Mouse (Mus musculus): ENCODE measurements around the gene Hist1h2bj. TPM values are rescaled to one million over a fixed set of nuclear protein-coding genes. Genes with fewer than 3 reads are reported as not detected.

The Hist1h2bj gene
- polyA plus RNA-seq, 1 experiment from 2014 or later: 2.6 TPM

Small RNA genes lying within 50 kb of the gene (microRNA-seq; reads per million reads assigned to microRNA genes)
- not detected for gene Gm26300
- gene Gm44390: not detected
- not detected for gene Gm44486

Other genes starting within 250 kb of the Hist1h2bj start
- gene Hist1h2bq, start 233.0 kb upstream of the Hist1h2bj start, polyA plus RNA-seq (2014; fragmentation: Nextera tagmentation; extraction: Ambion mirVana): 9.4 and 9.6 TPM in 2 replicates
- not detected in 2 replicates for gene Hist1h2ao, start 232.7 kb upstream of the Hist1h2bj start, polyA plus RNA-seq (2014; fragmentation: Nextera tagmentation; extraction: Ambion mirVana)
- gene Hist1h4m, start 231.5 kb upstream of the Hist1h2bj start, polyA plus RNA-seq (2014; fragmentation: Nextera tagmentation; extraction: Ambion mirVana): not detected in 2 replicates
- 5.9 and 10.4 TPM in 2 replicates for gene Hist1h4n, start 211.0 kb upstream of the Hist1h2bj start, polyA plus RNA-seq (2014; fragmentation: Nextera tagmentation; extraction: Ambion mirVana)
- gene Hist1h2ap, start 209.7 kb upstream of the Hist1h2bj start, polyA plus RNA-seq (2014; fragmentation: Nextera tagmentation; extraction: Ambion mirVana): 1,528 and 1,577 TPM in 2 replicates
- gene Hist1h2br, start 209.5 kb upstream of the Hist1h2bj start, polyA plus RNA-seq (2014; fragmentation: Nextera tagmentation; extraction: Ambion mirVana): 10.6 and 11.1 TPM in 2 replicates
- gene Zfp184, start 98.1 kb upstream of the Hist1h2bj start, polyA plus RNA-seq (2014; fragmentation: Nextera tagmentation; extraction: Ambion mirVana): 6.0 and 7.1 TPM in 2 replicates
- not detected in 2 replicates for gene Pom121l2, start 62.0 kb upstream of the Hist1h2bj start, polyA plus RNA-seq (2014; fragmentation: Nextera tagmentation; extraction: Ambion mirVana)
- gene Prss16, start 33.5 kb upstream of the Hist1h2bj start, polyA plus RNA-seq (2014; fragmentation: Nextera tagmentation; extraction: Ambion mirVana): 0.88 TPM in 1 of 2 replicates, not detected in the other
- gene Hist1h2ah, start 7.6 kb upstream of the Hist1h2bj start, polyA plus RNA-seq (2014; fragmentation: Nextera tagmentation; extraction: Ambion mirVana): 2.9 and 6.8 TPM in 2 replicates
- 1.9 and 2.3 TPM in 2 replicates for gene Hist1h2bk, start 7.3 kb upstream of the Hist1h2bj start, polyA plus RNA-seq (2014; fragmentation: Nextera tagmentation; extraction: Ambion mirVana)
- 8.1 and 9.3 TPM in 2 replicates for gene Hist1h4i, start 1.9 kb upstream of the Hist1h2bj start, polyA plus RNA-seq (2014; fragmentation: Nextera tagmentation; extraction: Ambion mirVana)
- 9.7 and 11.2 TPM in 2 replicates for gene Hist1h2ag, start 270 bp upstream of the Hist1h2bj start, polyA plus RNA-seq (2014; fragmentation: Nextera tagmentation; extraction: Ambion mirVana)
- not detected in 2 replicates for gene Vmn1r188, start 41.2 kb downstream of the Hist1h2bj start, polyA plus RNA-seq (2014; fragmentation: Nextera tagmentation; extraction: Ambion mirVana)
- gene Vmn1r189, start 62.6 kb downstream of the Hist1h2bj start, polyA plus RNA-seq (2014; fragmentation: Nextera tagmentation; extraction: Ambion mirVana): not detected in 2 replicates
- gene Vmn1r191, start 140.8 kb downstream of the Hist1h2bj start, polyA plus RNA-seq (2014; fragmentation: Nextera tagmentation; extraction: Ambion mirVana): not detected in 2 replicates
- not detected in 2 replicates for gene Vmn1r192, start 147.9 kb downstream of the Hist1h2bj start, polyA plus RNA-seq (2014; fragmentation: Nextera tagmentation; extraction: Ambion mirVana)
- gene Vmn1r193, start 179.9 kb downstream of the Hist1h2bj start, polyA plus RNA-seq (2014; fragmentation: Nextera tagmentation; extraction: Ambion mirVana): not detected in 2 replicates
- gene Vmn1r194, start 201.0 kb downstream of the Hist1h2bj start, polyA plus RNA-seq (2014; fragmentation: Nextera tagmentation; extraction: Ambion mirVana): not detected in 2 replicates
- not detected in 2 replicates for gene Vmn1r195, start 227.3 kb downstream of the Hist1h2bj start, polyA plus RNA-seq (2014; fragmentation: Nextera tagmentation; extraction: Ambion mirVana)
- gene Vmn1r196, start 246.7 kb downstream of the Hist1h2bj start, polyA plus RNA-seq (2014; fragmentation: Nextera tagmentation; extraction: Ambion mirVana): not detected in 2 replicates